Mouse (Mus musculus) heart, adult 11 months (tissue): Measurements from ENCODE around the gene Atf7.
"Not testable (repeated sequence)": the region's sequence is repeated elsewhere in the genome, so short reads cannot be mapped to it uniquely, and the experiment has no call there.

ENCODE experiments used
- DNase-seq: peaks from one replicate; pipeline ENCODE4 v3.0.0; 2022

Gene Atf7

GRCm38 (mm10) chr15:102624970-102625686, at the start of gene Atf7, which contains the start of gene Gm28047:
Gene Atf7, minus strand, starts transcription at chr15:102625464.
Gene Gm28047, minus strand, starts transcription at chr15:102625067.
- peak; percentile 100 for DNase-seq

GRCm38 (mm10) chr15:102673548-102673947, 48.3 kb upstream of the Atf7 start:
- DNase-seq, result peak; percentile 99

- peak; percentile 96 for DNase-seq
Measured at GRCm38 (mm10) chr15:102672215-102673071, 47.2 kb upstream of the Atf7 start, which contains the start of gene Atp5g2. Gene Atp5g2, minus strand, starts transcription at chr15:102672352.

DNA sequence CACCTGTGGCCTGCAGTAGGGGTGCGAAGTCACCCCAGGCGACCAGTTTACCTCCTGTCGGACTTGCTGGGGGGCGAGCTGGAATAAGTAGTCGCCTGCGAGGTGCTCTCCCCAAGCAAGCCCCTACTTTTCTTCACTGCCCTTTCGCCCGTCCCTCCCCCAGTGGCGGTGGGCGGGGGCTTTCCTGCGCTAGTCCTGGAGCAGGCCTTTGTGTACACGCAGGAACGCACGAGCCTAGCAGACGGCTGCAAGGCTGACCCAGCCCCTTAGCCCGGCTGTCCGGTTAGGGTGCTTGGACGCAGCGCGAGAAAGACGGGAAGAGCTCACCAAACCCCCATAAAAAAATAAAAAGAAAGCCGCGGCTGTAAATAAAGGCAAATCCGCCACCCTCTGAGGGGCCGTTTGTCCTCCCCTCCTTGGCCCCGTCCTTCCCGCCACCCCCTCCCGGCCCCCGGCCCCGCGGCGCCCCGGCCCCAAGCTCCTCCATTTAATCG, 46.5 kb upstream of the Atf7 start:
- peak; percentile 99 for DNase-seq

DNA sequence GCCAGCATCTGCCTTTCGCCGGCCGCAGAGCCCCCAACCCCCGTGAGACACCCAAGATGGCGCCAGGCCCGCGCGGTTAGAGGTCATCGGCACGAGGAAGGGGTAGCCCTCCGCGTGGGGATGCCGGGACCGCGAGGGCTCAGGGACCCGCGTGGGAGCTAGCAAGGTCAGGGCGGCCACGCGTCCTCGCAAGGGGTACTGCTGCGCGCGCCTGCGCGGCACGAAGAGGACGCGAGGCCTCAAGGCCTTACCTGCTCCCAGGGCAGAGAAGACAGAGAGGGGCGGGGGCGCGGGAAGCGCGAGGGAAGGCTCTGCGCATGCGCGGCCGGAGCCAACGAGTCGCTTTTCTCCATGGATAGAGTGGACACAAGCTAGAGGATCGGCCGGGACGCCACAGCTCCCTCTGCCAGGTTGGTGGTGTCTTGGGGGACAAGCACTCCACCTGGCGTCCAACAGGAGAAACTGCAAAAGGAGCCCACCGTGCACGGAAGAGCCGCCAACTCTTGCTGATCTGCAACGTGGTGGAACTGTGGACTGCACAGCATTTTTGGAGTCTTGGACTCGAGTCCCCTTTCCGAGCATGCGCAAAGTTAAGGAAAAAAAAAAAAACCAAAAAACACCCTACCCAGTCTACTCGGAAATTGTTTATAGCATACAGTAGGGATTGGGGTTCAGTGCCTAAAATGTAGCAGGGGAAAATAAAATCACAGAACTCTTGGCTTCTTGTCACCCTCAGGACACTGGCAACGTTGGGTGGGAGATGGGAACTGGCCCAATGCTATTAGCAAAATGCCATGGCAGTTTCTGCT, 45.7 kb upstream of the Atf7 start:
- peak; percentile 100 for DNase-seq

DNA sequence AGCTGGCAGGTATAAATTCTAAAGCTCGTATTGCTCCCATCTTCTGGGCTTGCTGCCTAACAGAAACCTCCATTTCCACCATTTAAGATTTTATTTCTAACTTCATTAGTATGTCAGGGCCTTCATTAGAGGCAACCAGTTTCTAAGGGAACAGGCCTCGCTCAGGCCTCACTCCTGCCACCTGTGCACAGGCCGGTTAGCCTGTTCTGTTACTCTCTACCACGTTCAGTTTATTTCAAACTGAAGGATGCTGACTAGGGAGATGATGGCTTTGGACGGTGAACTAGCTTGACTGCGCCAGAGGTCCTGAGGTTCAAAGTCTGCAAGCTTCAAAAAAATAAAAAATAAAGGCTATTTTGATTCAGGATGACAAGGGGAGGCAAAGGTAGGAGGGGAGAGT, 45.0 kb upstream of the Atf7 start:
- DNase-seq, result no peak

- DNase-seq, result peak; percentile 87
Measured at GRCm38 (mm10) chr15:102669571-102669970, 44.3 kb upstream of the Atf7 start.

GRCm38 (mm10) chr15:102665494-102665893, 40.2 kb upstream of the Atf7 start:
- DNase-seq, result peak; percentile 90

DNA sequence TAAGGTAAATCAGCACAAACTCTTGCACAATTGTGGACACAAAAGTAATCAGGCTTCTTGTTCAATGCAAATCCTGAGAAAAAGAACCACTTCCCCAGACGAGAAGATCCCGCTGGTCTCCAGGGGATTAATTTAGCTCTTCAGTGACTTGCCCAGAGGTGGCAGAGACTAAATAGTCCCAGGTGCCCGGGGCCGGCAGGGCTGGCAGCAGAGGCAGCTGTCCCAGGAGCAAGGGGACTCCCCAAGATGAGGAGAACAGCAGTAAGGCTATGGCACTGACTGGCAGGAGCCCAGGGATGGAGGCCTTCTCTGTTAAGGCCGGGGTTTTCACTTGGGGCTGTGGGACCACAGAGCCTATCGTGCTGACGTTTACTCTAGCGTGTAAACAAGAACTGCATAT, 38.6 kb upstream of the Atf7 start:
- DNase-seq, result no peak

DNA sequence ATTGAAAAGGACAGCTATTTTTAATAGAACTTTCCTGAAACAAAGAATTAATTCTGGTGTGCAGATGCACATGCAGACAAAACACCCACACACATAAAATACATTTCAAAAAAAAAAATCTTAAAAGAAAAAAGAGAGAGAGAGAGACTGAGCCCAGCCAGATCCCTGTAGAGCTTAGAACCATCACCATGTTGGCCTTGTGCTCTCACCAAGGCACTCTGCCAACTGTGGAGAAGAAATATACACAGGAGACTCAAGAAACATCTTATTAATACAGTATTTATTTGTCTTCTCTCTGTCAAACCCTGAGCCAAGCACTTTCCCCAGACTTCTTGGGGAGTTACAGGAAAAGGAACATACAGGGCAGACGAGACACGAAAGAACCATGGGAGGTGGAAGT, 37.3 kb upstream of the Atf7 start:
- DNase-seq, result not testable (repeated sequence)

DNA sequence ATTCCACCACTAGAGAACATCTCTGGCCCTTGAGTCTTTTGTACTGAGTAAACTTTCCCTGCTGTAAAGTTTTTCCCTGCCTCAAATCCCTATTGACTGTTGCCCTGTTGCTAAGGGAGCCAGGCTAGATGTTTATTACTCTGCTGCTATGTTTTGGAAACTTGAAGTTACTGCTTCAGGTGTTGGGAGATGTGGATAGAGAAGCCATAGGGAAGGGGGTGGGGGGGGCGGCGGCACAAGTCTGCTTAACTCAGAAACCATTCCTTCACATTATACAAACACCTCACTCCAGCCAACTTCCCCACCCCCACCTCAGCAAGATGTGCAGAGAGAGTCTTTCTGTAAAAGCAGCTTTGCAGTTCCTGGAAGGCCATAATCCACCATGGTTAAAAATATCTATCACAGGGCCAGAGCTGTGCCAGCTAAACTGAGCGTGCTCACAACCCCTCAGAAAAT, 32.7 kb upstream of the Atf7 start:
- DNase-seq, result peak; percentile 89

DNA sequence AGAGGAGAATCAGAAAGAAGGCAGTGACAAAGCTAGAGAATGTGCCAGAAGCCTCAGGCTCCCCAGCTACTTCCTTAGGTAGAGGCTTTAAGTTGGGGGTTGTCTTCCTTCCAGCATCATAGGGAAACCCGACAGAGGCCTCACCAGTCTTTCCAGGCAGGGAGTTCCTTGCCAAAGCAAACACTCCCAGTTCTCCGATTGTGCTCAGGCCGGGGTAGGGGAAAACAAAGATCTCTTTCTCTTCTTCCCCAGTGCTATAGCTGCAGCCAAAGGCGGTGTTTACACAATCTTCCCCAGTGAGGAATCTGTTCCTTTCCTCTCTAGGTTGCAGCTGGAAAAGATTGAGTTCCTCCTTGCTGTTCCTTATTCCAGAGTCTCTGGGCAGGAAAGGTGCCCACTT, 31.4 kb upstream of the Atf7 start:
- DNase-seq, result peak; percentile 98

- not testable (repeated sequence) for DNase-seq
Measured at GRCm38 (mm10) chr15:102651928-102652660, 26.8 kb upstream of the Atf7 start.

GRCm38 (mm10) chr15:102651107-102651506, 25.8 kb upstream of the Atf7 start:
- DNase-seq, result no peak

DNA sequence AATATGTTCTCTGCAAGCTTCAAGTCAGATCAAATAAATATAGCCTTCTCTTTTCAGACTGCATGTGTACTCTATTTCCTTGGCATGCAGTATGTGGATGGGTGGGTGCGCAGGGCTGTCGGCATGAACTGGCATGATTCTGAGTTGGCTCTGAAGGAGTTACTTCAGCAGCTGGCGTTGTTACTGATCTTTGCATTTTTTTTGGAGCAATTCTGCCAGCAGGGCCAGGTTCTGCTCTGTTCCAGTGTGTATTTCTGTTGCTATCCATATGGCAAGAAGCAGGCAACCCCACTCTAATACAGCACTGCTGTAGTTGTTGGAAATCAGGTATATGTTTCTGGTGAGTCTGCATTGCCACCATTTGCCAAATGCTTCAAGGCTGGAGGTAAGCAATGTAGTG, 10.6 kb upstream of the Atf7 start:
- peak; percentile 77 for DNase-seq

- peak; percentile 61 for DNase-seq
Measured at GRCm38 (mm10) chr15:102634684-102635083, 9.4 kb upstream of the Atf7 start.

DNA sequence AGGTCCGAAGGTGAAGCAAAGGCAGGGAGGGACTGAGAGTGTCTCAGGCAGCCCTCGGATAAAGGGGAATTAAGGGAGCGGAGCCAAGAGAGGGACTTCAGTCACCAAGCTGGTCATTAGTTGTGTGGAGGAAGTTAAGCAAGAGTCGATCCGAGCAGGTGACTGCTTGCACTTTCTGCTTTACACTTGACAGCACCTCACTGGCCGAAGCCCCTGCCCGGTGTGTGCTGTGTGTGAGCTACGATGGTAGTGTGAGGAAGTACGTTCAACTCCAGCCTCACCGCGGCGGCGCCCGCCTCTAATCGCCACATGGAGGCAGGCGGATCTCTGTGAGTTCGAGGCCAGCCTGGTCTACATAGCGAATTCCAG, 407 bp upstream of the Atf7 start:
- DNase-seq, result no peak

DNA sequence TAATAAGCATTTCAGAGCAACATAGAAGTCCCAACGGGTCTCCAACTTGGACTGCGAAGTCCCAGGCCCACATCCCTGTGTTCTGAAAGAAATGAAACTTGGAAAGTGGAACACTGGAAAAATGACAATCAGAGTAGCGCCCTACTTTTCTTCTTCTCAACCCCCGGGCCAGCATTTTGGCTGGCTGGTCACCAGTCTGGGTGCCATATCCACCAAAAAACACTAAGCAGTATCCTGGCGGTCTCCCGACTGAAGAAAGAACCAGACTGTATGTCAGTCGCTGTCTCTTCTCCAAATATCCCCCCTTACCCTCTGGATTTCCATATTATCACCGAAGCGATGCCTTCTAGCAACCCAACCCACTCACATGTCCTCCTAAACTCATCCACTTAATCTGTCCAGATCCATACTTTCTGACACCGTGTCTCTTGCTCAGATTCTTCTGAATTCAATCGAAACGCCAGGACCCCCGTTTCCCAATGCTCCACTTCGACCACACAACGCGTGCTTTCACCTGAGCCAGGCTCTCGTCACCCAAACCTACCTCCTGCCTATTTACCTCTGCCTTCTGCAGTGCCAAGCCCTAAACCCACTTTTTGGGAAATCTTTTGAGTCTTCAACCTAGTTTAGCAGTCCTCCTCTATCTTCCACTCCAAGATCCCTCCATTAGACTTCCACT, 834 bp downstream of the Atf7 start:
- DNase-seq, result no peak

GRCm38 (mm10) chr15:102623121-102623520, 2.1 kb downstream of the Atf7 start:
- no peak for DNase-seq

DNA sequence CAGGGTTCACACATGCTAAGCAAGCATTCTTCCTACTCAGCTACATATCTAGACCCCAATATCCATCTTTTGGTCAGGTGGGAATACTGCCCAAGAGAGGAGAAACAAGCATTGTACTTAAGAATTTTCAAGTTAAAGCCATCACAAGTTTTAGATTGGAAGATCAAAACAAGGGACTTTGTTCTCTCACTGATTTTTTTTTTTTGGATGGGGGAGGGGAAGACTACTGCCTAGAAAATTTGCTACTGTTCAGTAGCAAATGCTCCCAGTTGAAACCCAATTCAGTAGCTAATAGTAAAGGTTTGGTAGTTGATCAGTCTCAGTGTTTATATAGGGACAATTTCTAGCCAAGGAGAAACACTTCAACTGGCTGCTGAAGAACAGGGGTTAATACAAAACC, 2.7 kb downstream of the Atf7 start:
- no peak for DNase-seq

- peak; percentile 1 for DNase-seq
Measured at GRCm38 (mm10) chr15:102620765-102621164, 4.5 kb downstream of the Atf7 start.

DNA sequence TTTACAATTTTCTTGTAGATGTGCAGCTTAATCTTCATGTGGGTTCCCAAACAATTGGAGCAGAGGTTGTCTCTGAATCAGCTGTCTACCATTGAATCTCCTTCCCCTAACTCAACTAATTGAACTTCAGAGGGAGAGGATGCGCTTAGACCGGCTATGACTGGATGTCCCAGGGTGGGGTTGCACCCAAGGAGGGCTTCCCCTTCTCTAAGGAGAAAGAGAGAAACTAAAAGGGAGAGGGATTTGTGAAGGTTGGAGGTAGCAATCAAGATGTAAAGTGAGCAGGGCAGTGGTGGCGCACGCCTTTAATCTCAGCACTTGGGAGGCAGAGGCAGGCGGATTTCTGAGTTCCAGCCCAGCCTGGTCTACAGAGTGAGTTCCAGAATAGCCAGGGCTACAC, 5.8 kb downstream of the Atf7 start:
- peak; percentile 46 for DNase-seq
